Mouse (Mus musculus) C2C12 (cell line): ENCODE measurements around the gene Dhx37. TPM values are rescaled to one million over a fixed set of nuclear protein-coding genes. Genes with fewer than 3 reads are reported as not detected.
"Not testable (repeated sequence)": the region's sequence is repeated elsewhere in the genome, so short reads cannot be mapped to it uniquely, and the experiment has no call there.

Experiments
- H3K27me3 ChIP-seq: one replicate; pipeline ENCODE4 v1.6.1; 2011; ENCODE audit not compliant: control insufficient read depth, insufficient read depth, insufficient read length
- H3K36me3 ChIP-seq: one replicate; pipeline ENCODE4 v1.6.1; 2011; ENCODE audit not compliant: control insufficient read depth, insufficient read depth
- H3K4me3 ChIP-seq: one replicate; pipeline ENCODE4 v1.5.1; 2011; ENCODE audit warnings: mild to moderate bottlenecking, control low read depth; ENCODE audit not compliant: poor library complexity, insufficient read depth, severe bottlenecking
- H3K79me2 ChIP-seq: one replicate; pipeline ENCODE4 v1.6.1; 2011; ENCODE audit not compliant: control insufficient read depth, insufficient read depth
- H3K79me3 ChIP-seq: one replicate; pipeline ENCODE4 v1.6.1; 2011; ENCODE audit warnings: low read depth, control low read depth
- H3ac ChIP-seq: one replicate; pipeline ENCODE3; 2011; ENCODE audit warnings: low read depth; ENCODE audit not compliant: control insufficient read depth, insufficient read length
- CEBPB ChIP-seq: IDR thresholded peaks from one replicate; pipeline ENCODE4 v1.6.1; 2011; ENCODE audit warnings: low read depth, mild to moderate bottlenecking, control low read depth, moderate library complexity
- CTCF ChIP-seq: IDR thresholded peaks from one replicate; pipeline ENCODE4 v1.5.1; 2011; ENCODE audit not compliant: control insufficient read depth, insufficient read depth, insufficient read length
- FOSL1 ChIP-seq: IDR thresholded peaks from one replicate; pipeline ENCODE4 v1.8.0; 2011; ENCODE audit warnings: mild to moderate bottlenecking, low read length; ENCODE audit not compliant: poor library complexity, insufficient read depth, severe bottlenecking
- MAX ChIP-seq: IDR thresholded peaks from one replicate; pipeline ENCODE4 v1.6.1; 2011; ENCODE audit warnings: mild to moderate bottlenecking, control low read depth
- MYOD1 ChIP-seq: IDR thresholded peaks from one replicate; pipeline ENCODE4 v1.6.1; 2011; ENCODE audit warnings: low read depth; ENCODE audit not compliant: control insufficient read depth, insufficient read length
- MYOG ChIP-seq: IDR thresholded peaks from one replicate; pipeline ENCODE4 v1.6.1; 2011; ENCODE audit not compliant: control insufficient read depth, insufficient read length; ENCODE audit errors: extremely low read depth
- USF1 ChIP-seq: IDR thresholded peaks from one replicate; pipeline ENCODE4 v1.6.1; 2011; ENCODE audit warnings: low read depth, mild to moderate bottlenecking, control low read depth, moderate library complexity
- polyA plus RNA-seq: library from polyadenylated mRNA; unstranded; fragments of >200 nt; fragmentation: generic; extraction: Trizol; gene quantifications from one replicate; pipeline ENCODE4 v1.2.1, GENCODE M21; 2012; ENCODE audit warnings: missing spikeins

Gene Dhx37
- polyA plus RNA-seq, 1 experiment: 25.2 TPM

DNA sequence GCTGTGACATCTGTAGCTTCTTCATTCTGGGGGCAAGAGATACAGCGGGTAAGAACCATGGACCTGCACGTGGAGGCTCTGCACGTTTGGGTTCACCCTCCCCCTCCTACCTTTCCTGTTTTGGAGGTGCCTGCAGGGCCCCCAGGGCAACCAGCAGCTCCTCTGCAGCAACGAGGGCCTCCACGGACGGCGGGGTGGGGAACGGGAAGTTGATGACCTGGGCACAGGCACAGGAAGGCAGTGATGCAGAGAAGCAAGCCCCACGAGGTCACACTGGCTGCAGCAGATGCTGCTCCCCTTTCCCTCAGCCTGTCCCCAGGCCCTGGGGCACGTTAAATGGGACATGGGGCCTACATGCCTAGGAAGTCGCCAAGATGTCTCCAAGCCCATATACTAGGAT is 14.8 kb downstream of the Dhx37 start:
- no peak for TF ChIP-seq MYOD1
- no peak for TF ChIP-seq MAX
- TF ChIP-seq CEBPB: no peak
- no peak for TF ChIP-seq FOSL1
- Histone ChIP-seq H3K79me3 (no peaks in the 10 kb centered on the region), H3K4me3 (no peak overlapping the region)

DNA sequence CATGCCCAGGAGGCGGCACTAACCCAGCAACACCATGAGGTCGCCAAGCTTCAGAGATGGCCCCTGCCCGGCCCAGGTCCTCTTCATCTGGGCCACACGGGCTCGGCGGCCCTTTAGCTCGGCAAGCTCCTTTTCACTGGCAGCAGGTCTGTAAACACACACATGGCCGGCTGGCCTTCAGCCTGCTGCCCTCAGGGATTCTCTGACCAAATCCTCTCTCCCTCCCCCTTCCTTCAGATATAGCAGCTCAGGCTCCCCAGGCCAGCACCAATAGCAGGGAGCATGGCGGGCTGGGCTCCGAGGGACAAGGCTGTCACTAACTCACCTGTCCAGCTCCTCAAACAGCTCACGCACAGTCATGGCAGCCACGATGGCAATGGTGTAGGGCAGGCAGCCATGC is 15.3 kb downstream of the Dhx37 start:
- TF ChIP-seq MAX (no peak), CTCF (no peak), MYOD1 (no peak), USF1 (no peak), MYOG (no peak), FOSL1 (no peak), CEBPB (no peak)
- Histone ChIP-seq H3K36me3 (peaks cover 74% of the 10 kb centered on the region), H3K79me3 (no peaks in the 10 kb centered on the region), H3K27me3 (no peaks in the 10 kb centered on the region), H3K4me3 (no peak overlapping the region), H3ac (no peak overlapping the region), H3K79me2 (no peaks in the 10 kb centered on the region)

More for the DNA sequence above, 14.8 kb downstream of the Dhx37 start:
- Histone ChIP-seq H3K36me3 (peaks cover 74% of the 10 kb centered on the region), H3ac (no peak overlapping the region), H3K27me3 (no peaks in the 10 kb centered on the region), H3K79me2 (no peaks in the 10 kb centered on the region)

DNA sequence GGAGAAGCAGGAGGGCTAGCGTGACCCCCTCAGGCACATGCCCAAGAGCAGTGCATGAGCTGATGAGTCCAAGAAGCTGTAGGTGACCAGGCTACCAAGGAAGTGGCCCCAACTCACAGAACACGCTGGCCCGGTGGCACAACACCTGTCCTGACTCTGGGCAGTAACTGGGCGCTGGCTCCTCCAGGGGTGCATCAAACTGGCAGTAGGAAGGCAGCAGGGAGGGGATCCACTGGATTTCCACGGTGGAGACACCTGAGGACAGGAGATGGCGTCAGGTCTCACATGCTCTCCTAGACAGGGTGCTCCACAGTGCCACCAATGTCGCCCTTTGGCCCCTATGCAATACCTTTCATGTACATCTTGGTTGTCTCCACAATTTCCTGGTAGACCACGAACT is 17.7 kb downstream of the Dhx37 start:
- H3K79me3 ChIP-seq: no peaks in the 10 kb centered on the region
- H3K36me3 ChIP-seq: peaks cover 56% of the 10 kb centered on the region
- TF ChIP-seq CEBPB (no peak), MAX (no peak)

DNA sequence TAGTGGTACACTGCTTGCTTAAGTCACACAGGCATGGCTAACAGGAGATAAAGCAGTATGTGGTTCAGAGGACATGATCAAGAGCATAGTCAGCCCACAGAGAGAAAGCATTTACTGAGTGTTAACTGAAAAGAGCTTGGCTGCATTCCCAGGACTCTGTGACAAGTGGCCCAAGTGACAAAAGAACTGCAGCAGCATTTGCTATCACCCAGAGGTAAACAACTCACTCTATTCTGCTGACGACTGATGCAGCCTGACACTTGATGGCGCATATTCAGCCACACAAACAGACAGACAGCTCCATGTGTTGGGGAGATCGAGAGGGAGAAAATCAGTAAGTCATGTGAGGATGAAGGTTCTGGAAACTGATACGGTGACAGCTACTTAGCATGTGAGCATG is 20.2 kb downstream of the Dhx37 start:
- Histone ChIP-seq H3K27me3 (no peaks in the 10 kb centered on the region), H3K79me3 (no peaks in the 10 kb centered on the region), H3K79me2 (no peaks in the 10 kb centered on the region), H3K4me3 (no peak overlapping the region), H3K36me3 (peaks cover 46% of the 10 kb centered on the region), H3ac (no peak overlapping the region)
- no peak for TF ChIP-seq MAX

More for the DNA sequence above, 17.7 kb downstream of the Dhx37 start:
- Histone ChIP-seq H3K27me3 (no peaks in the 10 kb centered on the region), H3K79me2 (no peaks in the 10 kb centered on the region), H3ac (no peak overlapping the region), H3K4me3 (no peak overlapping the region)

DNA sequence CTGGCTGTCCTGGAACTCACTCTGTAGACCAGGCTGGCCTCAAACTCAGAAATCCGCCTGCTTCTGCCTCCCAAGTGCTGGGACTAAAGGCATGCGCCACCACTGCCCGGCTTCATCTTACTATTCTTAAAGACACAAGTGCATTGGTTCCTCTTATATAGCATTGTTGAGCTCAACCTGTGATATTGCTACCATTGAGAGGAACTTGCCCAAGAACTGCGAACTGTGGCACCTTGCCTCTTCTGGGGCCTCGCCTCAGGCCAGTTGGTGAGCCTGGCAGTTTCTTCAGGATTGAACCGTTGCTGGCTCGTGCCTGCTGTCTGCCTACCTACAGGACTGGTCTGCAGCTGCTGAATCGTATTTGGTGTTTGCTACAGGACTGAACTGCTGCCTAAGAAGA is 21.4 kb downstream of the Dhx37 start:
- H3K36me3 ChIP-seq: peaks cover 37% of the 10 kb centered on the region
- H3K4me3 ChIP-seq, H3K79me2 ChIP-seq, H3K27me3 ChIP-seq, H3ac ChIP-seq, H3K79me3 ChIP-seq: not testable (repeated sequence)

DNA sequence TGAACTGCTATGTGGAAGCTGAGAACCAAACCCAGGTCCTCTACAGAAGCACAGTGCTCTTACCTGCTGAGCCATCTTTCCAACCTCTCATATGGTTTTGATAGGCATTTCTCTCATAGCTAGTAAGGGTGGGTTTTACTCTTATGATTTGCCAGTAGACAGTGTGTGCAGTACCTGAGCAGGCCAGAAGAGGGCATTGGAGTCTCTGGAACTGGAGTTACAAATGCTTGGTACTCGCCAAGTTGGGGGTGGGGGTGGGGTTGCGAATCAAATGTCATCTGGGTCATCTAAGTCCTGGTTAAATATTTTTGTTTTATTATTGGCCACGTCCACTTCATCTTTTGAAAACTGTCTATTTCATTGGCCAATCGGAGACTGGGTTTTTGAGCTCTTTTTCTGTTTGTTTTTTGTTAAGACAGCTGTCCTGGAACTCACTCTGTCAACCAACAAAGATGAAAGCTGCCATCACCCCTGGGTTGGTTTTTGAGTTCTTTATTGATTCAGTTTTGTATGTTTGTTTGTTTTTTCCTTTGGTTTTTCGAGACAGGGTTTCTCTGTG is 21.9 kb downstream of the Dhx37 start:
- no peaks in the 10 kb centered on the region for H3K79me3 ChIP-seq
- H3K4me3 ChIP-seq: no peak overlapping the region
- TF ChIP-seq CTCF (peak; percentile 13), MYOG (no peak)
- no peaks in the 10 kb centered on the region for H3K79me2 ChIP-seq
- H3ac ChIP-seq: no peak overlapping the region
- H3K27me3 ChIP-seq: no peaks in the 10 kb centered on the region
- H3K36me3 ChIP-seq: peaks cover 32% of the 10 kb centered on the region

DNA sequence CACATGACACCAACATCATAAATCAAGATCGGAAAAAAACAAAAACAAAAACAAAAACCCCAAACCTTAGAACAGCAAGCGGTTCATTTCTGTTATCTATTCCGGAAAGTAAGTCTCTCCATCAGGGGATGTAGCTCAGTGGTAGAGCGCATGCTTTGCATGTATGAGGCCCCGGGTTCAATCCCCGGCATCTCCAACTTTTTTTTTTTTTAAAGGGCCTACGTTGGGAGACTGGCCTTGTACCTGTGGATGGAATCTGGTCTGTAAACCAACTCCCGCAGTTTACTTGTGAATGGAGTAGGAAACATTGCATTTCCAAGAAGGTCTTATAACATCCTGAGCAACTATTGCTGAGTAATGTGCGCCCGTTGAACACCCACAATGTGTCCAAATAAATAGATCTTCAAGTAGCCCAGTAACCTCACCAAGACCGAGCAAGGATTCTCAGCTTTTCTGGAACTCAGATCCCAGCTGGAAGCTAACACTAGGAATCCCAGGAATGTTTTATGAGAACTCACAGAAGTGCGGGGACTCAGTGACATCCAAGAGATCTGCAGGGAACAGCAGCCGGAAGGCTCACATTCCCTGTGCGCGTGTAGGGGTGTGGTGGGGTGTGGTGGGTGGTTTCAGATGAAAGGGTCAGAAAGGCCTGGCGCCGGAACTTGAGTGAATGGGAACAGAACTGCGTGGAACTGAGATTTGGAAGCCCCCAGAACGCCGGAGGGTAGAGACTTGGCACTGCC is 24.4 kb downstream of the Dhx37 start:
- peak overlapping the region; percentile 38 for H3K4me3 ChIP-seq
- no peak overlapping the region for H3ac ChIP-seq
- no peaks in the 10 kb centered on the region for H3K79me3 ChIP-seq
- TF ChIP-seq MYOD1 (no peak), MAX (no peak), CEBPB (no peak), CTCF (no peak), USF1 (no peak), FOSL1 (no peak), MYOG (no peak)
- no peaks in the 10 kb centered on the region for H3K79me2 ChIP-seq
- no peaks in the 10 kb centered on the region for H3K27me3 ChIP-seq
- H3K36me3 ChIP-seq: peaks cover 12% of the 10 kb centered on the region
